ENCODE assay signal across 10 mouse cellular contexts in genomic region chr15:95794611-95795565, GRCm38 (mm10). TPM values are rescaled to one million over a fixed set of nuclear protein-coding genes. Genes with fewer than 3 reads are reported as not detected.
DNase-seq lines count a peak whose midpoint lies in the region; ATAC-seq and TF ChIP-seq lines count a peak whose summit lies in the region.
"Had no signal": no experiment of that assay in that cellular context is flagged by ENCODE, and none has a peak within 500 bp of the region (broad histone marks: within the 10 kb centered on the region; RNA-seq: fewer than 3 reads in every experiment).

No protein-coding gene starts in this region.

- no peak for TF ChIP-seq EP300 in MEL (IDR thresholded peaks at IDR 0.05; ENCODE audit: low read depth in 1 of 2, low read length in 2 of 2)

- no peaks in the 10 kb centered on the region for H3K27me3 ChIP-seq in MEL (ENCODE audit: control insufficient read depth in 1 of 2, insufficient read depth in 2 of 2, low read length in 2 of 2)
- no peaks in the 10 kb centered on the region for H3K27me3 ChIP-seq in heart, embryonic 16.5 days (ENCODE audit: control insufficient read depth, insufficient read depth, low read length)
- no peaks in the 10 kb centered on the region for H3K27me3 ChIP-seq in forebrain, embryonic 13.5 days
- H3K27me3 ChIP-seq: hindbrain, embryonic 15.5 days had no signal

- no peak for TF ChIP-seq CTCF in MEL (IDR thresholded peaks at IDR 0.05 in 2 of 3, conservative IDR thresholded peaks at IDR 0.05 in 1 of 3; ENCODE audit: control insufficient read depth in 1 of 3, insufficient read depth in 1 of 3, low read depth in 2 of 3, low read length in 3 of 3, poor library complexity in 1 of 3, severe bottlenecking in 1 of 3)

- no peak for TF ChIP-seq RAD21 in MEL (IDR thresholded peaks at IDR 0.05; ENCODE audit: low read depth, low read length)

- peaks cover 83% of the 10 kb centered on the region for H3K79me2 ChIP-seq in MEL (ENCODE audit: control insufficient read depth, insufficient read depth, low read length, poor library complexity)

- TF ChIP-seq POLR2A in MEL (IDR thresholded peaks at IDR 0.05; ENCODE audit: control insufficient read depth in 1 of 2, insufficient read depth in 1 of 2, low read depth in 1 of 2, low read length in 2 of 2, poor library complexity in 1 of 2) = peak in 1 of 2 experiments; percentile 49; a peak in 2 of 4 replicates

- 0 out of 2 replicates have a peak overlapping the region, but pooled peaks have one; percentile 9 for H3K4me2 ChIP-seq in heart, embryonic 16.5 days (ENCODE audit: low read depth, low read length)
- H3K4me2 ChIP-seq in forebrain, embryonic 13.5 days = no peak overlapping the region
- H3K4me2 ChIP-seq: hindbrain, embryonic 15.5 days had no signal

- no peak for ATAC-seq in CD4-positive, CD25-positive, alpha-beta regulatory T cell, adult 4 months
- no peak for ATAC-seq in heart, embryonic 16.5 days (replicated peaks; ENCODE audit: extremely low read depth, insufficient read depth, low FRiP score)
- ATAC-seq in forebrain, embryonic 13.5 days = no peak

- DNase-seq in CD4-positive, CD25-positive, alpha-beta regulatory T cell, adult 2 months (ENCODE audit: low read depth, low spot score) = peak; percentile 31
- DNase-seq in MEL (ENCODE audit: low read depth, low spot score) = peak; percentile 100
- DNase-seq in lung, postnatal 25 days (ENCODE audit: low spot score) = peak; percentile 66
- DNase-seq in right cerebral cortex, postnatal 14 days = no peak
- DNase-seq in ovary, postnatal 10 days (ENCODE audit: low spot score) = no peak
- DNase-seq: thymus, postnatal 4 days had no signal

- H3K9ac ChIP-seq in MEL (ENCODE audit: control insufficient read depth, low read depth, low read length, poor library complexity, severe bottlenecking) = peak overlapping the region; percentile 51
- H3K9ac ChIP-seq in heart, embryonic 16.5 days (ENCODE audit: low read length) = no peak overlapping the region
- no peak overlapping the region for H3K9ac ChIP-seq in forebrain, embryonic 13.5 days
- H3K9ac ChIP-seq: hindbrain, embryonic 15.5 days had no signal

- H3K4me1 ChIP-seq in MEL (ENCODE audit: control insufficient read depth in 1 of 2, insufficient read depth in 2 of 2, low read length in 2 of 2) = peaks cover 26 to 55% of the 10 kb centered on the region in 2 experiments
- H3K4me1 ChIP-seq in heart, embryonic 16.5 days (ENCODE audit: control insufficient read depth, insufficient read depth, low read length) = peaks cover 57% of the 10 kb centered on the region
- peaks cover 36% of the 10 kb centered on the region for H3K4me1 ChIP-seq in forebrain, embryonic 13.5 days

- peaks cover 17 to 66% of the 10 kb centered on the region in 2 experiments for H3K36me3 ChIP-seq in MEL (ENCODE audit: control insufficient read depth in 1 of 2, insufficient read depth in 2 of 2, low read length in 2 of 2)
- no peaks in the 10 kb centered on the region for H3K36me3 ChIP-seq in heart, embryonic 16.5 days (ENCODE audit: control insufficient read depth, insufficient read depth)
- H3K36me3 ChIP-seq in forebrain, embryonic 13.5 days (ENCODE audit: poor library complexity, severe bottlenecking) = no peaks in the 10 kb centered on the region
- H3K36me3 ChIP-seq: hindbrain, embryonic 15.5 days had no signal

- peak overlapping the region; percentile 96 for H3K27ac ChIP-seq in MEL (ENCODE audit: control insufficient read depth, low read depth, low read length)
- H3K27ac ChIP-seq in heart, embryonic 16.5 days (ENCODE audit: low read length) = peak overlapping the region; percentile 44; the same call in 1 of the 2 replicates
- H3K27ac ChIP-seq in forebrain, embryonic 13.5 days = no peak overlapping the region
- H3K27ac ChIP-seq: hindbrain, embryonic 15.5 days had no signal

- H3K4me3 ChIP-seq in MEL (ENCODE audit: control insufficient read depth in 1 of 2, insufficient read depth in 1 of 2, low read depth in 2 of 2, low read length in 2 of 2) = peak overlapping the region; percentile 10 to 27; a peak in 3 of 4 replicates
- H3K4me3 ChIP-seq in heart, embryonic 16.5 days (ENCODE audit: low read length) = no peak overlapping the region
- H3K4me3 ChIP-seq in forebrain, embryonic 13.5 days = no peak overlapping the region
- H3K4me3 ChIP-seq: hindbrain, embryonic 15.5 days had no signal

- no peaks in the 10 kb centered on the region for H3K9me3 ChIP-seq in MEL (replicated peaks; ENCODE audit: insufficient read depth, low read length)
- H3K9me3 ChIP-seq in heart, embryonic 16.5 days (replicated peaks; ENCODE audit: control insufficient read depth, low read length) = no peaks in the 10 kb centered on the region
- no peaks in the 10 kb centered on the region for H3K9me3 ChIP-seq in forebrain, embryonic 13.5 days (replicated peaks)
- H3K9me3 ChIP-seq: hindbrain, embryonic 15.5 days had no signal

- WGBS in heart, embryonic 16.5 days = 43% methylated on average over 10 of the region's 10 CpGs
- WGBS in forebrain, embryonic 13.5 days = 73% methylated on average over 10 of the region's 10 CpGs

TF ChIP-seq in MEL, 35 proteins besides CTCF, POLR2A, EP300 and RAD21:
- TF ChIP-seq E2F4 (IDR thresholded peaks at IDR 0.05; ENCODE audit: borderline replicate concordance, low read depth, low read length) (no peak), TAL1 (IDR thresholded peaks at IDR 0.05; ENCODE audit: low read length) (peak; percentile 91), GATA1 (IDR thresholded peaks at IDR 0.05; ENCODE audit: low read depth, low read length) (peak; percentile 100)

RNA-seq across cellular contexts. Expression of gene Ano6, which starts 4.2 kb away (rescaled TPM):
- 10 to 100 TPM; 34.8 to 54.6 TPM for polyA plus RNA-seq in CD4-positive, CD25-positive, alpha-beta regulatory T cell, adult 4 months (2017; shearing (Covaris generic))
- 66.6 and 69.4 TPM in 2 replicates for total RNA-seq in MEL (2012; rRNA removed)
- polyA plus RNA-seq in MEL (2012; ENCODE audit: insufficient read depth in 1 of 2, insufficient read length in 2 of 2, low read depth in 1 of 2, low replicate concordance in 2 of 2, missing spikeins in 1 of 2) = 10 to 100 TPM; 54.8 to 61.4 TPM
- 32.3 and 34.4 TPM in 2 replicates for polyA plus RNA-seq in heart, embryonic 16.5 days (2015; fragmentation: Nextera tagmentation; extraction: Ambion mirVana)
- polyA plus RNA-seq in forebrain, embryonic 13.5 days (2015; fragmentation: Nextera tagmentation; extraction: Ambion mirVana) = 21.4 and 22.9 TPM in 2 replicates

Comparison
In these comparisons a context has a peak if more than half of its experiments do, and no peak if none do; other contexts are left out.
1. DNase-seq: peak in CD4-positive, CD25-positive, alpha-beta regulatory T cell, adult 2 months (single experiment), MEL (single experiment) and lung, postnatal 25 days (single experiment); none in right cerebral cortex, postnatal 14 days (single experiment) and ovary, postnatal 10 days (single experiment).
2. H3K4me3 ChIP-seq: peak in MEL (2 of 2); none in heart, embryonic 16.5 days (single experiment) and forebrain, embryonic 13.5 days (single experiment).